In the genomic region with DNA sequence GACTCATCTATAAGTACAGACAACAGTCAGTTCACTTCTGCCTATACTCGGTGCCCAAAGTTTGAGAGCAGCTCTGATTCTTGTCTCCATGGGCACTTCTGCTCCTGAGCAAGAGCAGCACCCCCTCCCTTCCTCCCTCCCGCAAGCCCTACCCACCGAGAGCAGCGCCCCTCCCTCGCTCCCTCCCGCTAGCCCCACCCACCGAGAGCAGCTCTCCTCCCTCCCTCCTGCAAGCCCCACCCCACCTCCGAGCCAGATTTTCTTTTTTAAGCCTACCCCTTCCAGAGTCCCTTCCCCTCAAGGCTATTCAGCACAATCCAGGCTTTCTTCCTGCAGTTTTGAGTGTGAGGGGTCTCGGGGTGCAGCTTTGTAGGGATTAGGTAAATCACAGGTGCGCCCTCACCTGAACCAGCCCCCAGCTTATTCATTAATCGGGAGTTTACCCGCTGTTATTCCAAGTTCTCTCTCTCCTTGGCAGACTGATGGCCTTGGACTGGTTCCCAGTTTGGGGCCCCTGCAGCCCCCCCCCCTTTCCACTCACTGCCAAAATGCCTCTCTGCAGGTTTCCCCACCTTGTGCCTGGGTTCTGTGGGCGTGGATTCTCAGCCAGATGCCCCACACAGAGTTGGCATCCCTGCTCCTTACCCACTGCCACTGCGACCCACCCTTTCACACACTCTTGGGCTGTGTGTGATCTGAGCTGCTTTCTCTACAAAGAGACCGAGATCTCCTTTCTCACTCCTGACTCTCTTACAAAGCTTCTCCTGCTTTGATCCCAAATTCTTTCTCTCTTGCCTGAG, we compare ENCODE assay signal across 8 mouse cellular contexts.
DNase-seq lines count a peak whose midpoint lies in the region; ATAC-seq and TF ChIP-seq lines count a peak whose summit lies in the region.

No protein-coding gene starts in this region.

- H3K4me3 ChIP-seq in hindbrain, embryonic 12.5 days: peak overlapping the region; percentile 12; the same call in 1 of the 2 replicates
- peak overlapping the region; percentile 20 for H3K4me3 ChIP-seq in limb, embryonic 14.5 days (replicated peaks; ENCODE audit: low read length)
- H3K4me3 ChIP-seq in midbrain, embryonic 13.5 days (replicated peaks): peak overlapping the region; percentile 4

- TF ChIP-seq POLR2A in limb, embryonic 14.5 days (IDR thresholded peaks at IDR 0.05; ENCODE audit: borderline replicate concordance, extremely low read depth, insufficient read depth, insufficient read length): 0 out of 2 replicates have a peak, but pooled peaks have one; percentile 21

- H3K27ac ChIP-seq in hindbrain, embryonic 12.5 days: no peak overlapping the region
- peak overlapping the region; percentile 56; the same call in 1 of the 2 replicates for H3K27ac ChIP-seq in limb, embryonic 14.5 days (replicated peaks; ENCODE audit: low read depth, low read length)
- H3K27ac ChIP-seq in midbrain, embryonic 13.5 days: no peak overlapping the region

- no peaks in the 10 kb centered on the region for H3K9me3 ChIP-seq in hindbrain, embryonic 12.5 days (replicated peaks)
- no peaks in the 10 kb centered on the region for H3K9me3 ChIP-seq in limb, embryonic 14.5 days (ENCODE audit: control insufficient read depth, low read length)
- H3K9me3 ChIP-seq in midbrain, embryonic 13.5 days: no peaks in the 10 kb centered on the region

- peaks cover 19% of the 10 kb centered on the region for H3K4me1 ChIP-seq in hindbrain, embryonic 12.5 days
- H3K4me1 ChIP-seq in limb, embryonic 14.5 days (ENCODE audit: control insufficient read depth, insufficient read depth, low read length): peaks cover 21% of the 10 kb centered on the region
- H3K4me1 ChIP-seq in midbrain, embryonic 13.5 days (replicated peaks): peaks cover 16% of the 10 kb centered on the region

- peak overlapping the region; percentile 50 for H3K4me2 ChIP-seq in hindbrain, embryonic 12.5 days (replicated peaks)
- peak overlapping the region; percentile 52 for H3K4me2 ChIP-seq in limb, embryonic 14.5 days (replicated peaks; ENCODE audit: low read depth, low read length, severe bottlenecking)
- peak overlapping the region; percentile 46 for H3K4me2 ChIP-seq in midbrain, embryonic 13.5 days (replicated peaks)

- 4% methylated on average over 14 of the region's 15 CpGs for WGBS in hindbrain, embryonic 12.5 days
- whole genome bisulfite sequencing in limb, embryonic 14.5 days: 5% methylated on average over 13 of the region's 15 CpGs
- 4% methylated on average over 15 of the region's 15 CpGs for WGBS in midbrain, embryonic 13.5 days

- peak; percentile 60 for DNase-seq in ovary, postnatal 36 days (ENCODE audit: low spot score)
- no peak for DNase-seq in ovary, postnatal 14 days (ENCODE audit: low spot score)
- DNase-seq in embryo, embryonic 9.5 days (ENCODE audit: extremely low spot score): peak; percentile 84
- DNase-seq in limb, embryonic 14.5 days (ENCODE audit: low spot score): peak; percentile 79
- peak; percentile 33 to 52 for DNase-seq in thymus, postnatal 36 days
- no peak for DNase-seq in layer of hippocampus, postnatal 25 days (ENCODE audit: extremely low spot score in 1 of 2, low spot score in 1 of 2)

- H3K27me3 ChIP-seq in hindbrain, embryonic 12.5 days: peaks cover 6% of the 10 kb centered on the region; the same call in 1 of the 2 replicates
- no peaks in the 10 kb centered on the region for H3K27me3 ChIP-seq in limb, embryonic 14.5 days (ENCODE audit: control insufficient read depth, insufficient read depth, low read length)
- peaks cover 33% of the 10 kb centered on the region for H3K27me3 ChIP-seq in midbrain, embryonic 13.5 days

- H3K36me3 ChIP-seq in hindbrain, embryonic 12.5 days: no peaks in the 10 kb centered on the region
- no peaks in the 10 kb centered on the region for H3K36me3 ChIP-seq in limb, embryonic 14.5 days (ENCODE audit: control insufficient read depth, insufficient read depth, low read length)
- H3K36me3 ChIP-seq in midbrain, embryonic 13.5 days: no peaks in the 10 kb centered on the region

- H3K9ac ChIP-seq in hindbrain, embryonic 12.5 days: peak overlapping the region; percentile 29; the same call in 1 of the 2 replicates
- peak overlapping the region; percentile 31; the same call in 1 of the 2 replicates for H3K9ac ChIP-seq in limb, embryonic 14.5 days (ENCODE audit: low read depth, low read length, severe bottlenecking)
- H3K9ac ChIP-seq in midbrain, embryonic 13.5 days (replicated peaks): no peak overlapping the region

- ATAC-seq in hindbrain, embryonic 12.5 days (ENCODE audit: low FRiP score): peak; percentile 64
- ATAC-seq in limb, embryonic 14.5 days (ENCODE audit: low FRiP score, low read depth): peak; percentile 87
- peak; percentile 63 for ATAC-seq in midbrain, embryonic 13.5 days

Comparison
In these comparisons a context has a peak if more than half of its experiments do, and no peak if none do; other contexts are left out.
1. DNase-seq: peak in ovary, postnatal 36 days (single experiment), embryo, embryonic 9.5 days (single experiment), limb, embryonic 14.5 days (single experiment) and thymus, postnatal 36 days (2 of 2); none in ovary, postnatal 14 days (single experiment) and layer of hippocampus, postnatal 25 days (0 of 2).
2. Peak in every context shown above with its lines, with median percentiles within 50 percentile points of each other: ATAC-seq, H3K4me2 ChIP-seq and H3K4me3 ChIP-seq.